Mouse (Mus musculus) hindbrain, postnatal 0 days (tissue): ENCODE measurements around the gene C730034F03Rik. TPM values are rescaled to one million over a fixed set of nuclear protein-coding genes. Genes with fewer than 3 reads are reported as not detected.
A peak's percentile ranks its signal among the peaks of the same experiment; 100 is the strongest.

Experiments
- ATAC-seq: fragments of 200-750 bp; cut with Nextera tagmentation; 2 replicates; pipeline ENCODE4 v1.8.0; 2017; ENCODE audit warnings: mild to moderate bottlenecking, moderate TSS enrichment, moderate library complexity
- DNase-seq: peaks from one replicate; pipeline ENCODE4 v3.0.0-alpha.2; 2015; ENCODE audit warnings: low spot score
- H3K27ac ChIP-seq: fragments of 300-500 bp; sonication (generic); 2 replicates; pipeline ENCODE4 v1.5.1; 2014; ENCODE audit warnings: mild to moderate bottlenecking
- H3K27me3 ChIP-seq: fragments of 300-500 bp; sonication (generic); 2 replicates; pipeline ENCODE4 v1.6.1; 2014; ENCODE audit warnings: low read length, mixed read lengths; ENCODE audit not compliant: insufficient read depth
- H3K36me3 ChIP-seq: fragments of 300-500 bp; sonication (generic); 2 replicates; pipeline ENCODE4 v1.6.1; 2014; ENCODE audit warnings: low read length, mixed read lengths; ENCODE audit not compliant: insufficient read depth
- H3K4me1 ChIP-seq: fragments of 300-500 bp; sonication (generic); 2 replicates; pipeline ENCODE4 v1.6.1; 2014; ENCODE audit warnings: antibody characterized with exemption, low read length, mixed read lengths; ENCODE audit not compliant: insufficient read depth
- H3K4me2 ChIP-seq: fragments of 300-500 bp; sonication (generic); 2 replicates; pipeline ENCODE4 v1.6.1; 2014; ENCODE audit warnings: low read depth, mild to moderate bottlenecking, low read length, moderate library complexity, mixed read lengths
- H3K4me3 ChIP-seq: fragments of 300-500 bp; sonication (generic); 2 replicates; pipeline ENCODE4 v1.5.1; 2014; ENCODE audit warnings: low read length
- H3K9ac ChIP-seq: fragments of 300-500 bp; sonication (generic); replicated peaks from 2 replicates; pipeline ENCODE4 v1.6.1; 2014; ENCODE audit warnings: mild to moderate bottlenecking, low read length, moderate library complexity, mixed read lengths
- H3K9me3 ChIP-seq: fragments of 300-500 bp; sonication (generic); 2 replicates; pipeline ENCODE4 v1.6.1; 2016; ENCODE audit warnings: low read length, mixed read lengths
- CTCF ChIP-seq: IDR thresholded peaks from 2 replicates; pipeline ENCODE4 v1.5.1; 2016; ENCODE audit warnings: antibody characterized with exemption, control low read depth, low read depth
- WGBS: fragments of 180-500 bp; shearing (Covaris S2); extraction: QIAGEN DNeasy Blood & Tissue Kit; methylation state at CpG from one replicate; pipeline ENCODE4 v1.1.7; 2014; 5-methylcytosine and 5-hydroxymethylcytosine counted together
- polyA plus RNA-seq: library from polyadenylated mRNA; unstranded; fragments of >200 nt; fragmentation: Nextera tagmentation; extraction: Ambion mirVana; gene quantifications from 2 replicates; pipeline ENCODE4 v1.2.1, GENCODE M21; 2015
- total RNA-seq: library from RNA; depleted of rRNA; stranded (reverse); fragments of >200 nt; gene quantifications from 2 replicates; pipeline ENCODE4 v1.2.3, GENCODE M21; 2014

Gene C730034F03Rik
- total and polyA plus RNA-seq, 2 experiments from 2014 or later, result 1.3 to 3.3 TPM

- 4% methylated on average over 24 of the region's 24 CpGs for WGBS
These were observed 23.8 kb downstream of the C730034F03Rik start for GRCm38 (mm10) chr15:89452906-89453864.

GRCm38 (mm10) chr15:89453865-89454478, 24.6 kb downstream of the C730034F03Rik start, which contains the start of gene Mapk8ip2:
Gene Mapk8ip2, plus strand, starts transcription at chr15:89453913.
- WGBS, result under 1% methylated on average over 52 of the region's 53 CpGs

More at GRCm38 (mm10) chr15:89452906-89453864, 23.8 kb downstream of the C730034F03Rik start:
- peak overlapping the region; percentile 80 for H3K9ac ChIP-seq
- no peaks in the 10 kb centered on the region for H3K9me3 ChIP-seq
- H3K4me1 ChIP-seq, result peaks cover 9% of the 10 kb centered on the region
- DNase-seq (peak; percentile 59), ATAC-seq (peak; percentile 77)
- no peaks in the 10 kb centered on the region for H3K27me3 ChIP-seq
- H3K4me3 ChIP-seq, result peak overlapping the region; percentile 66
- 0 out of 2 replicates have a peak, but pooled peaks have one; percentile 2 for TF ChIP-seq CTCF
- peak overlapping the region; percentile 75 for H3K4me2 ChIP-seq
- peak overlapping the region; percentile 90 for H3K27ac ChIP-seq
- peaks cover 15% of the 10 kb centered on the region; the same call in 1 of the 2 replicates for H3K36me3 ChIP-seq

GRCm38 (mm10) chr15:89454857-89455256, 25.5 kb downstream of the C730034F03Rik start:
- Histone ChIP-seq H3K4me1 (peaks cover 9% of the 10 kb centered on the region), H3K9ac (peak overlapping the region; percentile 80), H3K9me3 (no peaks in the 10 kb centered on the region), H3K27me3 (no peaks in the 10 kb centered on the region), H3K27ac (peak overlapping the region; percentile 90), H3K4me3 (peak overlapping the region; percentile 66), H3K36me3 (peaks cover 31% of the 10 kb centered on the region), H3K4me2 (peak overlapping the region; percentile 75)
- DNase-seq (no peak), ATAC-seq (peak; percentile 25; the same call in 1 of the 2 replicates)
- WGBS, result 20% methylated on average over 4 of the region's 6 CpGs
- no peak for TF ChIP-seq CTCF

More at GRCm38 (mm10) chr15:89453865-89454478, 24.6 kb downstream of the C730034F03Rik start, which contains the start of gene Mapk8ip2:
- Histone ChIP-seq H3K9ac (peak within 1 kb of the TSS; percentile 80), H3K9me3 (no peaks in the 10 kb centered on the region), H3K4me1 (peaks cover 9% of the 10 kb centered on the region), H3K36me3 (peaks cover 23% of the 10 kb centered on the region), H3K27ac (peak within 1 kb of the TSS; percentile 90), H3K27me3 (no peaks in the 10 kb centered on the region), H3K4me3 (peak within 1 kb of the TSS; percentile 66), H3K4me2 (peak within 1 kb of the TSS; percentile 75)
- TF ChIP-seq CTCF, result no peak
- ATAC-seq (peak; percentile 80), DNase-seq (peak; percentile 73)

DNA sequence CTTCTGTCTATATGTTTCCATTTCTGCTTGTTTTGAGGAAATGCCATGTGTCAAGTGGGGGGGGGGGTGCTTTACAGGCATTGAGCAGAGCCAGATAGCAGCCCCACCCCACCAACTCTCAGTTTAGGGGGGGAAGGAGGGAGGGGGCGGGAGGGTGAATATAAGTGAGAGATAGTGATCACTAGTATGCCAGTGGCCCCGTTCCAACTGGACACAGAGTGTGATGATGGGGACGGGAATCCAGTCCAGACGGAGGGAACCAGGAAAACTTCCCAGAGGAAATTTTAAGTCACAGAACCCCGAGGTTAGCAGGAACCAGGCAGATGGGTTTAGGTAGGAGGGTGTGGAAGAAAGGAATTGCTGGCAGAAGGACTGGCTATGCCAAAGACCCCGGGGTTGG, 26.3 kb downstream of the C730034F03Rik start:
- DNase-seq, result no peak
- H3K9ac ChIP-seq, result peak overlapping the region; percentile 80; the same call in 1 of the 2 replicates

DNA sequence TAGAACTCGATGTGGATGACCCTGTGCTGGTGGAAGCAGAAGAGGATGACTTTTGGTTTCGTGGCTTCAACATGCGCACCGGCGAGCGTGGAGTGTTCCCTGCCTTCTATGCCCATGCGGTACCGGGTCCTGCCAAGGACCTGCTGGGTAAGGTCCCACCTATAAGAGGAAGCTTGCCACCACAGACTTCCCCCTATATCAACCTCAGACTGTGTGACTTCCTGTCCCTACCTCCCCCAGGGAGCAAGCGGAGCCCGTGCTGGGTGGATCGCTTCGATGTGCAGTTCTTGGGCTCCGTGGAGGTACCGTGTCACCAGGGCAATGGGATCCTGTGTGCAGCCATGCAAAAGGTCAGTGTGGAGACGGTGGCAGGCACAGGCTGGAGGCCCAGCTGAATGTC, 29.6 kb downstream of the C730034F03Rik start:
- no peak overlapping the region for H3K4me3 ChIP-seq
- no peaks in the 10 kb centered on the region for H3K9me3 ChIP-seq
- H3K36me3 ChIP-seq, result peaks cover 51% of the 10 kb centered on the region
- ATAC-seq, result no peak
- WGBS, result 94% methylated on average over 15 of the region's 15 CpGs
- TF ChIP-seq CTCF, result no peak
- no peak overlapping the region for H3K27ac ChIP-seq
- DNase-seq, result no peak
- H3K9ac ChIP-seq, result no peak overlapping the region
- peaks cover 9% of the 10 kb centered on the region for H3K4me1 ChIP-seq
- H3K4me2 ChIP-seq, result no peak overlapping the region
- H3K27me3 ChIP-seq, result no peaks in the 10 kb centered on the region

More for the DNA sequence above, 26.3 kb downstream of the C730034F03Rik start:
- no peak overlapping the region for H3K27ac ChIP-seq
- H3K27me3 ChIP-seq, result no peaks in the 10 kb centered on the region
- TF ChIP-seq CTCF, result no peak
- ATAC-seq, result no peak
- peaks cover 36% of the 10 kb centered on the region for H3K36me3 ChIP-seq
- H3K4me2 ChIP-seq, result peak overlapping the region; percentile 75
- WGBS, result 69% methylated on average over 6 of the region's 6 CpGs
- H3K9me3 ChIP-seq, result no peaks in the 10 kb centered on the region
- peaks cover 9% of the 10 kb centered on the region for H3K4me1 ChIP-seq
- peak overlapping the region; percentile 66 for H3K4me3 ChIP-seq

- Histone ChIP-seq H3K36me3 (peaks cover 51% of the 10 kb centered on the region), H3K27me3 (no peaks in the 10 kb centered on the region), H3K4me3 (no peak overlapping the region), H3K4me1 (peaks cover 8% of the 10 kb centered on the region), H3K9ac (no peak overlapping the region), H3K4me2 (no peak overlapping the region), H3K9me3 (no peaks in the 10 kb centered on the region), H3K27ac (no peak overlapping the region)
- no peak for DNase-seq
- no peak for TF ChIP-seq CTCF
- ATAC-seq, result no peak
- 95% methylated on average over 7 of the region's 7 CpGs for WGBS
These were observed 30.4 kb downstream of the C730034F03Rik start for GRCm38 (mm10) chr15:89459821-89460220.
